Mouse (Mus musculus) E14TG2a.4 (cell line): ENCODE results near the gene Arhgef10l.

ENCODE experiments used
- CTCF ChIP-seq: conservative IDR thresholded peaks from 2 replicates; pipeline ENCODE4 v1.5.1; 2014; ENCODE audit warnings: low read length
- NANOG ChIP-seq: IDR thresholded peaks from 2 replicates; pipeline ENCODE4 v1.6.1; 2014; ENCODE audit warnings: borderline replicate concordance, low read length, mixed read lengths
- POU5F1 ChIP-seq: IDR thresholded peaks from 2 replicates; pipeline ENCODE4 v1.6.1; 2014; ENCODE audit warnings: low read length, borderline replicate concordance

GRCm38 (mm10) chr4:140616196-140616595 lies 49.6 kb downstream of the Arhgef10l start:
- TF ChIP-seq CTCF (no peak), NANOG (no peak), POU5F1 (no peak)
